Mouse (Mus musculus) adrenal gland, postnatal 14 days (tissue): ENCODE measurements around the gene Zfp239. TPM values are rescaled to one million over a fixed set of nuclear protein-coding genes. Genes with fewer than 3 reads are reported as not detected.

Source experiments
- DNase-seq: peaks from one replicate; pipeline ENCODE4 v3.0.0; 2021; ENCODE audit warnings: mixed read lengths
- total RNA-seq: library from RNA; stranded (reverse); gene quantifications from 2 replicates; pipeline ENCODE4 v1.2.3, GENCODE M21; 2021

Zfp239 gene
- total RNA-seq, 1 experiment from 2014 or later, result 3.1 TPM

DNA sequence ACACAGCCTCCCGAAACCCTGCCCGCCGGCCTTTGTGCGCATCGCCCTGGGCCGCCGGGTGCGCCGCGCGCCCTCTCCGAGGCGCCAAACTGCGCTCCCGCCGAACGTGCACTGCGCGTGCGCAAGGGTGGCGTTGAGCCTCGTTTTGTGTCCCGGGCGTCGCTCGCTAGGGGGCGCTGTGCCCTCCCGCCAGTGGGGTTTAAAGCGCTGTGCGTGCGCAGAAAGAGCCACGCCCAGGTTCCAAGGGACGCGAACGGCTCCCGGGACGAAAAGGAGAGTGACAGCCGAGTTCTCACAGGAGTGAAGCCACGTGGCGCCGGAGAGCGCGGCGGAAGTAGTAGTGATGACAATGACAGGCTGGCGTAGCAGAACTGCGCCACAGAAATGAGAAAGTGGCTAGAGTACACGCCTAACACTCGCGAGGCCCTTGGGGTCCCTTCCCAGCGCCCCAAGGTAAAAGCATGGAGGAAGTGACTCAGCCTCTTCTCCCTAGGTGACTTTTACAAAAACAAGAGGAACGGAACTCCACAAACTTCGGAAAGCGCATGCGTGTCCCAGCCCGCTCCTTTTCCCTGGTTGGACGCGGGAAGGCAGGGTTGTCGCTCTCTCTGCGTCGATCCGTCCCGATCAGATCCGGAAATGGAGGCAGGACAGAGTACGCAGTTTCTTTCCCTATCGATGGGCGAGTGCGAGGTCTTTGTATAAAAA lies 17.7 kb downstream of the Zfp239 start:
- DNase-seq, result peak; percentile 100

DNA sequence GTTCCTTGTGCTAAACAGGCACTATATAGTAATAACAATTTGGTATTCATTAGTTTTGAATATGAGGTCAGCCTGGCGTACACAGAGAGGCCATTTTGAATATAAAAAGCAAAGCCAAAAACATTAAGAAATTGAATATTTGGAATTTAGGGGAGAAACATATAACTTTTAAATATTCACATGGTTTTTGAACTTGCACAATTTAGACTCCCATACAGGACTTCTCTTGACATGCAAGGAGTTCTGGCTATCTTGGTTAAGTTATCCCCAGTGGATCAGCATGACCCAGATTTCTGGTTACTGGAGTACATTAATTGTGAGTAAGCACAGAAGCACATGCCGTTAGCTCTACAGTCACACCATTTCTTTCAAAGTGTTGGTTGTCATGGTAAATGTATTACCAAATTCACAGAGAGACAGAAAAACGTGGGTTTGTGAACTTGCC lies 18.5 kb downstream of the Zfp239 start:
- no peak for DNase-seq

DNA sequence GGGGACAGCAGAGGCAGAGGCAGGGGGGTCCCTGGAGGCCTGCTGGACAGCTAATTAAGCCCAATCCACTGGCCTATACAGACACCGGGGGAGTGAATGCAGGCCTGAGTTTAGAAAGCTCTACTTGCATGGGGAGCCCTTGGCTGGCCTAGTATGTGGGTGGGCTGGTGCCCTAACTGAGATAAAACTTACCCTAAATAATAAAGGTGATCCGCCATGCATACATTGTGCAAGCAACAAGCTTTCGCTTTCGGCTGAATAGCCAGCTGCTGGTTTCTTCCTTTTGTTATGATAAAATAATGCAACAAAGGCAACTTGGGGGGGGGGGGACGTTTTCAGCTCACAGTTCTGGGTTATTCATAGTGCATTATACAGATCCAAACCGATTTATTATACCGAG lies 19.3 kb downstream of the Zfp239 start:
- no peak for DNase-seq

DNA sequence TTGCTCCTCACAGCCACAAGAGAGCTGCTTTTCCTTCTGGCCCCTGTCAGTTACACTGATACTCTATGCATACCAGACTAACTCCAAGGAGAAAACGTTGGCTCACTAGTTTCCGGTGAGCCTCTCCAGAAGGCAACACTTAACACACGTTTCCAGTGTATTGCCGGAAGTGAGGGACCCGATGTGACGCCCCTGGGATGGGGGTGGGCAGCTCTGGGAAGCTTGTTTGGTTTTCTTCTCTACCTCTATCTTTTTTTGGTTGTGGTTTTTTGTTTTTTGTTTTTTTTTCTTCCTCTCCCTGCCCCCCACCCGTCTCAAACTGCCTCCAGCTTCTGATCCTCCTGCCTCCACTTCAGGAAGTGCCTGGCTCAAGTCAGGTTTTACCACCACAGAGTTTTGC lies 20.1 kb downstream of the Zfp239 start:
- DNase-seq, result no peak

DNA sequence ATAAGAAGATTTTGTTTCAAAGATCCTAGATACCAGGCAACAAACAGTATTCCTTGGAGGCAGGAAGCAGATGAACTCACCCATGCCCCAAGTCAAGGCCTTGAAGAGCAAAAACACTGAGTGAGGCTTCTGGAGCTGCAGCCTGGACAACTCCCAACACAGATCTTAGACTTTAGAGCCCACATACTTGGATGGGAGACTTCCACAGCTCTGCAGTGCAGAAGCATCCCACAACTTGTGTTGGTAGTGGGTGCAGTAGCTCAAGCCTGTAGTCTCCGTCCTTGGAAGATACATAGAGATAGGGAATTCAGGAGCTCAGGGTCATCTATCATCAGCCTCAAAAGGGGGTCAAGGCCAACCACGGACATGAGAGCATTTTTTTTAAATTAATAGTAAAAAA lies 24.0 kb downstream of the Zfp239 start:
- DNase-seq, result no peak

GRCm38 (mm10) chr6:117888032-117888431 lies 26.1 kb downstream of the Zfp239 start:
- DNase-seq, result no peak

DNA sequence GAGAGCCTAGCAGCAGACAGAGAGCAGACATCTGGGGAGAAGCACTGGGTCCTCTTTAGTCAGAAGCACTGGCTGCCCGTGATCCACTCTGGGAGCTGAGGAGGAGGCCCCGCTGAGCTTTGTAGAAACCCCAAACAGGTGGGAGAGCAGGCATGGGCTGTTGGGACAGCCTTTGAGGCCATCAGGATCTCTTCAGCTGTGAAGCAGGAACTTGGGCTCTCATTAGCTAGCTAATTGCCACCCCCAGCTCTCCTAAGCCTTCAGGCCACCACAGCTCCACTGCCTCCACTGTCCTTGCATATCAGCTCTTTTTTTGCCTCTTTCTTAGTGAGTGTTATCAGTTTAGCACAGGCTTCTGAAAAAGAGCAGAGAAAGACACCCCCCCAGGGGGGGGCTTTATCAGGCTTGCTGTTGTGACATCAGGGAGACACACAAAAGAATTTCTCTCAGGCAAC lies 26.8 kb downstream of the Zfp239 start:
- DNase-seq, result no peak

DNA sequence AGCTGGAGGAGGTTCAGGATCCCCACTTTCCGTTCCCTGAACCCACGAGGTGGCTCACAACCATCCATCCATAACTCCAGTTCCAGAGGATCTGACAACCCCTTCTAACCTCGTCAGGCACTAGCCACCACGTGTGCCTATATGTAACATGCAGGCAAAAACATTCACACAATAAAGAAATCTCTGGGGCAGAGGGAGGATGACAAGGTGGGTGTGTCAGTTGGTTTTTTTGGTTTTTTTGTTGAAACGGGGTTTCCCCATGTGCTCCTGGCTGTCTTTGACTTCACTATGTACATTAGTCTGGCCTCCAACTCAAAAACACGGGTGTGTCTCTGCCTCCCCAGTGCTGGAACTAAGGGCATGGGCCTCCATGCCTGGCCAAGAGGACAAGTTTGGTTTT lies 28.4 kb downstream of the Zfp239 start:
- DNase-seq, result no peak

GRCm38 (mm10) chr6:117891369-117892160 lies 29.7 kb downstream of the Zfp239 start:
- DNase-seq, result no peak

DNA sequence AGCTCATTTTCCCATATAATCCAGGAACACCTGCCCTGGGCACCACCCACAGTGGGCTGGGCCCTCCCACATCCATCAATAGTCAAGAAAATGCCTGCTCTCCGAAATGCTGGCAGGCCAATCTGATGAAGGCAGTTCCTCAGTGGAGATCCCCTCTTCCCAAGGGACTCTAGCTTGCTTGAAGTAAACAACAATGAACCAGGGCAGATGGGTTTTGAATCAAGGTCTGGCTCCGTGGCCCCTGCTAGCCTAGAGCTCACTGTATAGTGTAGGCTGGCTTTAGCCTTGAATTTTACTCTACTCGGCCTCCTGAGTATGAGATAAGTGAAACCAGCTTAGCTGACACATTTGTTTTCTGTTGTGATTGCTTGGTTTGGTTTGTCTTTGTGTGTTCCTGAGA lies 30.5 kb downstream of the Zfp239 start:
- no peak for DNase-seq

- DNase-seq, result no peak
Measured at GRCm38 (mm10) chr6:117893435-117893834, 31.5 kb downstream of the Zfp239 start.

- DNase-seq, result no peak
Measured at GRCm38 (mm10) chr6:117897800-117898199, 35.9 kb downstream of the Zfp239 start.

DNA sequence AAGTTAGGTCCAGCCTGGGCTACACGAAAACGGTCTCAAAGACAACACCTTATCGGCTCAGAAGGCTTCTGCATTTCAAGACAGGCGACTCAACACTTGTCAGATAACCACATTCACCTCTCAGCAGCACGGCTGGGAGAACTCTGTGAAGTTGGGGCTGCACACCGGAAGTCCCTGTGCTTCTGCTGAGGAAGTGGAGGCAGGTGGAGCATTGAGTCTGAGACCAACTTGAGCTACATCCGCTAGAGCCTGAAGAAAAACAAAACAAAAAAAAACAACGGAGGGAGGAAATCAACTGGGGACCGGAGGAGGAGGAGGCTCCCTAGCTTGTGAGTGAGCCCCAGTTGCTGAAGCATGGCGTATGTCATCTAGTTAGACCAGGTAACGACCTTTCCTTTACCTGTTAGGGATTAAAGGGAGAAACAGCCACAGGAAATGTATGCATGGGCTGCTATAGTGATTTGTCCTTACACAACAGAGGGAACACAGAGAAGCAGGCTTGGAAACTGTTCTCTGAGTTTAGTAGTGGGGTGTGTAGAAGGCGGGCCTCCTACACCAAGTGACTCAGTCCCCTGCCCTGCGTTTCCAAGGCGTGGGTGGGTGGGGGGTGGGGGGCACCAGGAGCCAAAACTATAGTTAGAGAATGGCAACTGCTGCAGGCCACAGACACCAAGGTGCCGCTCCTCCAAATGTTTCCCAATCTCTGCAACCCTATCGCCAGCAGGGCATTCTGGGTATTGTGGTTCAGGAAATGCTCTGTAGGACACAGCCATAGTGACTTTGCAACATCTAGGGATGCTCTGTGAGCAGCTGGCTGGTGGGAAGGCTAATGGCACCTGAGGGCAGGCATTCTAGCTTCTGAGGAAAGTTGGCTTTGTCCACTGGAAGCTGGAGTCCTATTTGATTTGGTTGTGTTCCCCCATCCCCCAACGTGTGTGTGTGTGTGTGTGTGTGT lies 38.5 kb downstream of the Zfp239 start, which contains the start of gene Hnrnpf:
Gene Hnrnpf, plus strand, starts transcription at position 199 of the 955 bp plus-strand sequence.
- DNase-seq, result no peak

- DNase-seq, result no peak
Measured at GRCm38 (mm10) chr6:117901510-117902402, 39.9 kb downstream of the Zfp239 start.

DNA sequence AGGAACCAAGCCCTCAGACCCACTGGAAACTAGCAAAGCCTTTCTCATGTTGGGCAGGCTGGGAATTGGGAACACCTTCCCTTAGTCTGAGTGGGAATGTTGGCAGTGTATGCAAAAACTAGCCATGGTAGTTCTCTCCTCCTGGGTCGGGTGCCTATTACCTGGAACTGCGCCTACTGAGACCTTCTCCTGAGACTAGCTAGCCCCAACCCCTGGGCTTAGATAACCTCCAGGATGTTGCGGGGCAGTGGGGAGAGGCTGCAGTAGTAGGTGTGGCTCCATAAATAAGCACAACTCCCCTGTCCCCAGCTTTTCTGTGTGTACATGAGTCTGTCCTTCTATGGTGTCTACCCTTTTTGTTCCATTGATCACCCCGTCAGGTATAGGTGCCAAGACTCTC lies 40.7 kb downstream of the Zfp239 start:
- DNase-seq, result no peak

DNA sequence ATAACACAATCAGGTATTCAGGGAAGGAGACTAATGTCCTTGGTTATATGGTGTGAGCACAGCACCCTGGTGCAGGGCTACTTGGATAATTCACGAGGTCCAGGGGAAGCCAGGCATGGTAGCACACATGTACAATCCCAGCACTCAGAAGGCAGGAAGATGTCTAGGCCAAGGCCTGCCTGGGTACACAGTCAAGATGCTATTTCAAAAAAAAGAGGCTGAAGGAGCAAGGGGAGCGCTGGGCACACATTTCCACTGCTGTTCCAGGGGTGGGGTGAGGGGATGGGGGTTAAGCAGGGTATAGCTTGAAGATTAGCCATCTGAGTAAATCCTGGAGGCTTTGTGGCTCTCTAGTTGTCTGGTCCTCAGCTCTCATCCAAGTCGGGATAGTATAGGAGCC lies 41.9 kb downstream of the Zfp239 start:
- no peak for DNase-seq

GRCm38 (mm10) chr6:117905260-117905930 lies 43.5 kb downstream of the Zfp239 start:
- DNase-seq, result no peak

- DNase-seq, result peak; percentile 43
Measured at GRCm38 (mm10) chr6:117906015-117906531, 44.2 kb downstream of the Zfp239 start.

DNA sequence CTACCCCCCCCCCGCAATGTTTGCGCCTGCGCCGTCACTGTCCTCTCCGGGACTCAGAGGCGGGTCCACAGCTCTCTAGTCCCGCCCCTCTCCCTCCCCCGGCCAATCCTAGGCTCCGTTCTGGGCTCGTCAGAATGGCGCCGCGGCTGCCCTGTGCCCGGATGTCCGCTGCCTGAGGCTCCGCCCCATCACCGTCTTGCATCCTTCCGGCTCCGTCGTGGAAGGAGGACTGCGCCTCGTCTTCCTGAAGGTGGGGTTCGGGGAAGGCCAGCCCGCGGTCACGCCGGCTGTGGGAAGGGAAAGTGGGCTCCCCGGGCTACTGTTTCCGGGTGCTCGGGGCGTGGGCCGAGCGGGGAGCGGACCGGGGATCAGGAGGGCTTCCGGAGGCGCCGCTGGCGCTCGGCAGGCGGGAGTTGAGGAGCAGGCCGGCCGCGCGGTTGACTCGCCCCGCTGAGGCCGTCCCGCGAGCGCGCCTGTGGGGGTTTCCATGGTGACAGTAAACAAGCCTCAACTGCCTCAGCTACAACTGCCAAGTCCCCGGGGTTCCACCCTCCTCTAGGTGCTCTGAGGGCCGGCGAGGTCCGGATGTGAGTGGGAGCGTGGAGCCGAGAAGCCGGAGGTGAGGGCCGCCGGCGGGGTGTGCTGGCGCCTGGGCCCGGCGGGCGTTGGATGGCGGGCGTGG lies 44.8 kb downstream of the Zfp239 start:
- peak; percentile 98 for DNase-seq
